In genomic region chr4:133872222-133872811, GRCm38 (mm10) we compare ENCODE assay signal across 12 mouse cellular contexts. TPM values are rescaled to one million over a fixed set of nuclear protein-coding genes. Genes with fewer than 3 reads are reported as not detected.
DNase-seq lines count a peak whose midpoint lies in the region; ATAC-seq and TF ChIP-seq lines count a peak whose summit lies in the region.
"Had no signal": no experiment of that assay in that cellular context is flagged by ENCODE, and none has a peak within 500 bp of the region (broad histone marks: within the 10 kb centered on the region; RNA-seq: fewer than 3 reads in every experiment).

No protein-coding gene starts in this region.

- no peaks in the 10 kb centered on the region for H3K9me3 ChIP-seq in heart, embryonic 13.5 days
- no peaks in the 10 kb centered on the region for H3K9me3 ChIP-seq in stomach, embryonic 16.5 days (replicated peaks; ENCODE audit: control insufficient read depth, low read length)

- no peak for ATAC-seq in heart, embryonic 13.5 days (ENCODE audit: extremely low read depth, insufficient number of reproducible peaks, low FRiP score, low TSS enrichment)
- no peak for ATAC-seq in stomach, embryonic 16.5 days (ENCODE audit: insufficient read depth, low FRiP score)
- ATAC-seq: hindbrain, embryonic 16.5 days had no signal

- H3K4me2 ChIP-seq in heart, embryonic 13.5 days, result peak overlapping the region; percentile 9; the same call in 1 of the 2 replicates
- peak overlapping the region; percentile 4; the same call in 1 of the 2 replicates for H3K4me2 ChIP-seq in stomach, embryonic 16.5 days (ENCODE audit: low read depth, low read length)

- H3K27me3 ChIP-seq in heart, embryonic 13.5 days (replicated peaks), result no peaks in the 10 kb centered on the region
- no peaks in the 10 kb centered on the region for H3K27me3 ChIP-seq in thymus, adult 2 months (ENCODE audit: control insufficient read depth, insufficient read depth, low read length)
- H3K27me3 ChIP-seq in stomach, embryonic 16.5 days (ENCODE audit: control insufficient read depth, insufficient read depth, low read length), result no peaks in the 10 kb centered on the region

- H3K9ac ChIP-seq in heart, embryonic 13.5 days, result no peak overlapping the region
- H3K9ac ChIP-seq in stomach, embryonic 16.5 days (ENCODE audit: low read length), result 0 out of 2 replicates have a peak overlapping the region, but pooled peaks have one; percentile 16

- TF ChIP-seq CTCF in thymus, adult 2 months (IDR thresholded peaks at IDR 0.05; ENCODE audit: borderline replicate concordance, control insufficient read depth, extremely low read depth, insufficient read depth, low read length, poor library complexity), result no peak
- TF ChIP-seq CTCF in layer of hippocampus, adult 2 months (conservative IDR thresholded peaks at IDR 0.05), result no peak

- no peak for TF ChIP-seq POLR2A in thymus, adult 2 months (IDR thresholded peaks at IDR 0.05; ENCODE audit: control insufficient read depth, extremely low read depth, insufficient read depth, low read length, poor library complexity)

- H3K4me3 ChIP-seq in heart, embryonic 13.5 days, result peak overlapping the region; percentile 24; the same call in 1 of the 2 replicates
- H3K4me3 ChIP-seq in thymus, adult 2 months (ENCODE audit: control insufficient read depth, insufficient read depth, low read length), result peak overlapping the region; percentile 74
- H3K4me3 ChIP-seq in stomach, embryonic 16.5 days (replicated peaks; ENCODE audit: low read length), result peak overlapping the region; percentile 19; the same call in 1 of the 2 replicates
- H3K4me3 ChIP-seq in layer of hippocampus, adult 2 months, result no peak overlapping the region

- H3K4me1 ChIP-seq in heart, embryonic 13.5 days, result peaks cover 44% of the 10 kb centered on the region
- peaks cover 40% of the 10 kb centered on the region for H3K4me1 ChIP-seq in thymus, adult 2 months (replicated peaks; ENCODE audit: control insufficient read depth, insufficient read depth, low read length)
- H3K4me1 ChIP-seq in stomach, embryonic 16.5 days (ENCODE audit: control insufficient read depth, insufficient read depth, low read length), result peaks cover 3% of the 10 kb centered on the region

- DNase-seq in heart, postnatal 10 days, result no peak
- no peak for DNase-seq in thymus, adult 2 months
- no peak for DNase-seq in thymus, postnatal 4 days
- DNase-seq in liver, result peak; percentile 67
- no peak for DNase-seq in layer of hippocampus, adult 2 months (ENCODE audit: low spot score in 2 of 2)
- DNase-seq in left cerebral cortex, adult 18-20 months (ENCODE audit: low spot score in 2 of 2), result no peak
- DNase-seq: cerebellum, adult 8-10 months; left cerebral cortex, postnatal 4 days; midbrain, embryonic 14.5 days had no signal

- peaks cover 12% of the 10 kb centered on the region for H3K36me3 ChIP-seq in heart, embryonic 13.5 days
- H3K36me3 ChIP-seq in thymus, adult 2 months (ENCODE audit: control insufficient read depth, insufficient read depth, low read length), result no peaks in the 10 kb centered on the region
- H3K36me3 ChIP-seq in stomach, embryonic 16.5 days (ENCODE audit: control insufficient read depth, insufficient read depth, low read length), result no peaks in the 10 kb centered on the region

- intact Hi-C loops in heart, postnatal 10 days (cut with DNase I), result no loop called here

- 56% methylated on average over 7 of the region's 7 CpGs for WGBS in heart, embryonic 13.5 days
- whole genome bisulfite sequencing in thymus, adult 2 months, result 36% methylated on average over 7 of the region's 7 CpGs
- 83% methylated on average over 7 of the region's 7 CpGs for WGBS in stomach, embryonic 16.5 days

- H3K27ac ChIP-seq in heart, embryonic 13.5 days (replicated peaks), result no peak overlapping the region
- H3K27ac ChIP-seq in thymus, adult 2 months (ENCODE audit: control insufficient read depth, insufficient read depth, low read length), result no peak overlapping the region
- no peak overlapping the region for H3K27ac ChIP-seq in stomach, embryonic 16.5 days (ENCODE audit: low read length)
- H3K27ac ChIP-seq in layer of hippocampus, adult 2 months, result no peak overlapping the region

RNA-seq across cellular contexts. Expression of gene Rps6ka1, which starts 15.3 kb away (rescaled TPM):
- polyA plus RNA-seq in heart, embryonic 13.5 days (2015; fragmentation: Nextera tagmentation; extraction: Ambion mirVana), result 18.3 and 18.9 TPM in 2 replicates
- total RNA-seq in heart, postnatal 10 days (2021), result 1 to 10 TPM; 9.1 to 9.3 TPM
- 79.3 and 84.0 TPM in 2 replicates for polyA plus RNA-seq in thymus, adult 2 months (2012; rRNA removed)
- 69.2 and 71.8 TPM in 2 replicates for polyA plus RNA-seq in stomach, embryonic 16.5 days (2015; fragmentation: Nextera tagmentation; extraction: Ambion mirVana)
- 10 to 100 TPM in 1 of 2 experiments, 1 to 10 TPM in 1; 8.6 to 11.9 TPM for total RNA-seq in layer of hippocampus, adult 2 months (2021)
- 10 to 100 TPM; 12.0 to 12.6 TPM for total RNA-seq in left cerebral cortex, adult 18-20 months (2021)
